Mouse (Mus musculus): Measurements from ENCODE around the gene Mtln. TPM values are rescaled to one million over a fixed set of nuclear protein-coding genes. Genes with fewer than 3 reads are reported as not detected.
A peak's percentile ranks its signal among the peaks of the same experiment; 100 is the strongest.

Gene Mtln
- 40.2 and 43.8 TPM in 2 replicates for polyA plus RNA-seq (2015; fragmentation: Nextera tagmentation; extraction: Ambion mirVana)

DNA sequence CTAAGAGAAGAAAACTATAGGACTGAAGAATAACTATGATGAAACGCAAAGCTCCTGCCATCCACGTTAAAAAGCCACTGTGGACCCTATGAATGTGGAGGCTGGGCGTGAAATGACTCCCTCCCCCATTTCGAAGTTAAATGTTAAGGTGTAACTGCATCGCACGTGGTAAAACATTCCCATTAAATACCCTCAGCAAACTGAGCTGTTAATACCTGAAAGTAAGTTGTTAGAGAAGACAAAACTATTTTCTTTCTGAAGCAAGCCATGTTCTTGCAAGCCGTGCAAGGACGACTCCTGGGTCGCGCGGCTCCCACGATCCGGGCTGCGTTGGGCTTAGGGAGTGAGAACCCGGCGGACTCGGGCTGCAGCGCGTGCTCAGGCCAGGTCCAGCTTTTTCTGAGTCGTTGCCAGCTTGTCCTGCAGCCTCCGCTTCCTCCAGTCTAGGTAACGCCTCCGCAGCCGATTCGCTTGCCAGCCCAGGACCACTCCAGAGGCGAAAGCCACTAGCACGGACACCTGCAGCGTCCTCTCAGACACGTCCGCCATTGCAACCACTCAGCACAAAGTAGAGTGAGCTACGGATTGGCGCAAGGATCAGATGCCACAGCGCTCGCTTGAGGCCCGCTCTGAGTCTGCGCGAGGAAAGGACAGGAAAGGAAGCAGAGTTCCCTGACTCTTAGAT, at the start of gene Mtln:
Gene Mtln (minus strand): TSS at position 570 of the 685 bp plus-strand sequence.
- Histone ChIP-seq H3K27ac (peak within 1 kb of the TSS; percentile 87), H3K4me3 (replicated peaks) (peak within 1 kb of the TSS; percentile 78), H3K4me2 (replicated peaks) (peak within 1 kb of the TSS; percentile 53), H3K36me3 (no peaks in the 10 kb centered on the region), H3K4me1 (replicated peaks) (0 out of 2 replicates have a peak, but pooled peaks cover 7% of the 10 kb centered on the region), H3K9me3 (no peaks in the 10 kb centered on the region), H3K27me3 (replicated peaks) (no peaks in the 10 kb centered on the region), H3K9ac (peak within 1 kb of the TSS; percentile 82)
- ATAC-seq, result peak; percentile 96
- WGBS, result 3% methylated on average over 37 of the region's 37 CpGs

DNA sequence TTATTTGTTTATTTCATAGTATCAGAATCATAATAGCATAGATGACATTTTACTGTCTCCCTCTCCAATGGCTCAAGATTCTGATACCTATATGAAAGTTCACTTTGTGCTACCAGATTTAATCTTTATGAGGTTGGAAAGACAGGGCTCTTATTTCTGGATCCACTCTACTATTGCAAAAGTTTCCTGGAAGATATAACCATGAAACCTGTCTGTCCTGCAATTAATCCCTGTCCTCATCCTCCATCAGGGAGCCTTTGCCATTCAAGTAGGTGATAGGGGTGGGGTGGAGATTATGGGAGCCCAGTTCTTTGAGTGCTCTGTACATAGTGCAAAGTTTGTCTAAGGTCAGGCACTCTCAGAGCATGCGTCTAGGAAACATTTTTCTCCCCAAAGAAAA, 49.1 kb upstream of the Mtln start:
- Histone ChIP-seq H3K4me3 (replicated peaks) (no peak overlapping the region), H3K9me3 (no peaks in the 10 kb centered on the region), H3K27ac (no peak overlapping the region), H3K36me3 (no peaks in the 10 kb centered on the region), H3K4me1 (replicated peaks) (no peaks in the 10 kb centered on the region), H3K9ac (no peak overlapping the region), H3K27me3 (replicated peaks) (peaks cover 23% of the 10 kb centered on the region), H3K4me2 (replicated peaks) (no peak overlapping the region)
- no peak for ATAC-seq
- 60% methylated on average over 1 of the region's 1 CpGs for WGBS

DNA sequence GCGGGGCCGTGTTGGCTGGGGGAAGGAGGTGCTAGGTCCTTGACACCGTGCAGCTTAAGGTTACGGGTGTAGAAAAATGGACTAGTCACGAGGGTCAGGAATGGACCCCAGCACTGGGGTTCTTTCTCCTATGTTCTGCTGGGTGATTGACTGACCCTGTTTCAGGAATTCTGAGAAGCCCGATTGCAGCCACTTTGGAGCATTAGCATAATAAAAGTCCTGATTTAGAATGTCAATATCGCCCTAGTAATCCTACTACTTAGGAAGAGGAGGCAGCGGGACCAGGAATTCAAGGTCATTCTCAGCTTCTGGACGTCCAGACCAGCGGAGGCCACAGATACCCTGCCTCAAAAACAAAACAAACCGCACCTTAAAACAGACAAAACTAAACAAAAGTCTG, 47.1 kb upstream of the Mtln start:
- no peak overlapping the region for H3K4me3 ChIP-seq (replicated peaks)
- no peaks in the 10 kb centered on the region for H3K36me3 ChIP-seq
- ATAC-seq, result no peak
- H3K9me3 ChIP-seq, result no peaks in the 10 kb centered on the region
- peaks cover 23% of the 10 kb centered on the region for H3K27me3 ChIP-seq (replicated peaks)
- no peak overlapping the region for H3K9ac ChIP-seq
- no peak overlapping the region for H3K27ac ChIP-seq
- WGBS, result 18% methylated on average over 11 of the region's 11 CpGs
- no peaks in the 10 kb centered on the region for H3K4me1 ChIP-seq (replicated peaks)
- no peak overlapping the region for H3K4me2 ChIP-seq (replicated peaks)

DNA sequence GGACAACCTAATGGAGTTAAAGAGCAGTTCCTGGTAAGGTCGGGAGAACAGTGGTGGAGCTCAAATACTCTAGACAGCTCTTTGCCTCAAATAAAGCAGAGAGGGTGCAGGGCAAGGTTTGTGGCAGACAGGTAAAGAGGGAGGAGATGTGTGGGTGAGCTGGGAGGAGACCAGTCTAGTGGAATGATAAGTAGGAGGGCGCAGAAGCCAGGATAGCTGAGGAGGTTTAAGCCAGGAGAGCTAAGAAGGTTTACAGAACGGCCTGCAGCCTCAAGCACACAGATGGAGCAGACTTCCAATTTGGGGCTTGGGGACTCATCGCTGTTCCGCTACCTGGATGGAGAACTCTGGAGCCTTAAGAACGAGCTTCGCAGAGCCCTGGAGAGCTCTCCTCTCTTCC, 46.3 kb upstream of the Mtln start, which contains the start of gene Acoxl:
Gene Acoxl (plus strand): TSS at position 301 of the 400 bp plus-strand sequence.
- no peak for ATAC-seq
- Histone ChIP-seq H3K27ac (no peak within 1 kb of the TSS), H3K27me3 (replicated peaks) (peaks cover 23% of the 10 kb centered on the region), H3K4me1 (replicated peaks) (no peaks in the 10 kb centered on the region), H3K36me3 (no peaks in the 10 kb centered on the region), H3K4me3 (replicated peaks) (no peak within 1 kb of the TSS), H3K9me3 (no peaks in the 10 kb centered on the region), H3K9ac (no peak within 1 kb of the TSS), H3K4me2 (replicated peaks) (no peak within 1 kb of the TSS)
- WGBS, result 55% methylated on average over 7 of the region's 7 CpGs

DNA sequence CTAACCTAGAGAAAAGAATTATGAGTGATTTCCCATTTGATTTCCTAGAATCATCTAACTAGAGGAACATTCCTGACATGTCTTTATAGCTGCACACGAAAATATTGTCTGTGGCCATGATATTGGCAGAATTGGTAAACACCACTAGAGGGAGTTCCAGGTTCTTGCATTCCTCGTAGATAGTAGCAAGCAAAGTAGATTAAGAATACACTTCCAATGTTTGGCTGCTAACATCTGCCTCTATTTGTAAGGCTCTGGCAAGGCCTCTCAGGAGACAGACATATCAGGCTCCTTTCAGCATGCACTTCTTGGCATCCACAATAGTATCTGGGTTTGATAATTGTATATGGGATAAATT, 40.5 kb upstream of the Mtln start:
- 18% methylated on average over 2 of the region's 2 CpGs for WGBS
- no peak overlapping the region for H3K27ac ChIP-seq
- peaks cover under 1% of the 10 kb centered on the region; the same call in 1 of the 2 replicates for H3K27me3 ChIP-seq (replicated peaks)
- no peak overlapping the region for H3K9ac ChIP-seq
- H3K4me1 ChIP-seq (replicated peaks), result peaks cover 4% of the 10 kb centered on the region; the same call in 1 of the 2 replicates
- H3K36me3 ChIP-seq, result no peaks in the 10 kb centered on the region
- H3K4me3 ChIP-seq (replicated peaks), result no peak overlapping the region
- no peak overlapping the region for H3K4me2 ChIP-seq (replicated peaks)
- no peaks in the 10 kb centered on the region for H3K9me3 ChIP-seq
- no peak for ATAC-seq

DNA sequence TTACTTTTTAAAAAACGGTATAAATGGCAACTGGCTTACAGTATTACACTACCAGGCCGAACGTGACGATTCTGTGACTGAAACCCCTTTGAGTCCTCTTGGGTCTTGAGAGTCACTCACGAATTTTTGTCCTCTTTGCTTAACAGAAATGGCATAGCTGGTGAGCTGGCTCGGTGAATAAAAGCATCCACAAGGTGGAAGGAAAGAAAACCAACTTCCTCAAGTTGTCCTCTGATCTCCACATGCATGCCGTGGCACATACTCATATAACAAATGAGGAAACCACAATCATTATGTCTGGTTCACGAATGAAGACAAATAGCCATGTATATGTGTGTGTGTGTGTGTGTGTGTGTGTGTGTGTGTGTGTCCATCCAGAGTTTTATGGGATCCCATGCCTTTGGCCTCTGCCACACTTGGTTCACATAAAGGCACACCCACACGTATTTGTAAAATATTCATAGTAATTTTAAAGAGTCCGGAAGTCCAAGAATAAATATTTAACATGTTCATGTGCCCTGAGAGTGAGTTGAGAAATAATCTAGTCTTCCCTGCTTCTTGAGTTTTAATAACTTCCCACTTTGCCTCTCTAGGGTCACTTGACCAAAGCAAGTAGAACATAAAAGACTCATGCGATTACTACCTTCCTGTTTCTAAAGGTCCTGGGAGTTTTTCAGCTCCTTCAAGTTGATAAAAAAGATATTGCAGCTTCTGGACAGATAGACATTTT, 40.0 kb upstream of the Mtln start:
- WGBS, result 37% methylated on average over 11 of the region's 11 CpGs
- no peak overlapping the region for H3K9ac ChIP-seq
- H3K36me3 ChIP-seq, result 0 out of 2 replicates have a peak, but pooled peaks cover under 1% of the 10 kb centered on the region
- H3K27me3 ChIP-seq (replicated peaks), result no peaks in the 10 kb centered on the region
- no peak; the same call in 1 of the 2 replicates for ATAC-seq
- H3K27ac ChIP-seq, result no peak overlapping the region
- H3K4me3 ChIP-seq (replicated peaks), result peak overlapping the region; percentile 86
- no peaks in the 10 kb centered on the region for H3K9me3 ChIP-seq
- peaks cover 4% of the 10 kb centered on the region; the same call in 1 of the 2 replicates for H3K4me1 ChIP-seq (replicated peaks)
- H3K4me2 ChIP-seq (replicated peaks), result peak overlapping the region; percentile 76

DNA sequence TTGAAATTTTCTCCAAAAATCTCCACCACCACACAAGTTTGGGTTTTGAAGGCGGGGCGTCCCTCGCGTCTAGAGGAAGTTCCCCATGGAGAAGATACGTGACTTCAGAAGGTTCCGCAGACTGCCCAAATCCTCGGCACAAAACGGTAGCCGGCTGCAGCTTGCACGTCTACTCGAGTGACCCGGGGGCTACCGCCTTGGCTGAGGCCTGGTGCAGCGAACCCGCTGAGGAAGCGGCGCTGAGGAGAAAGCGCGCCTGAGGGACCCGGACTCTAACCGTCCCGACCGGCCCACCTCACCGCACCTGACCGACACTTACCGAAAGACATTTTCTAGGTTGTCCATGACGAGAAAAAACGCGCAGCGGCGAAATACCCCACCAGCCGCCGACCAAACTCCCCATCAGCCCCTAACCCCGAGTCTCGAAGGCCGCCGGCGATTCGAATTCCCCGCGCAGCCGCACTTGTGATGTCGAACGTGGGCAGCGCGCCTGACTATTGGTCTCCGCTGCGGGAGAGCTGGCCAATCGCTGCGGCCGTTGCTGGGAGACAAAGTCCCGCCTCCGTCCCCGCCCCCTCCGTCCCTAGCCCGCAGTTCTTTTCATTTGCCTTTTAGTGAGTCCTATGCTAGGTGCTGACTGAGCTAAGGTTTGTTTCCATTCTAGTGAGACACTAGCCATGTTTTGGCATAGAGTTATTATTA, 39.3 kb upstream of the Mtln start, which contains the start of gene Bub1:
Gene Bub1 (minus strand): TSS at position 465 of the 702 bp plus-strand sequence.
- ATAC-seq, result peak; percentile 99

DNA sequence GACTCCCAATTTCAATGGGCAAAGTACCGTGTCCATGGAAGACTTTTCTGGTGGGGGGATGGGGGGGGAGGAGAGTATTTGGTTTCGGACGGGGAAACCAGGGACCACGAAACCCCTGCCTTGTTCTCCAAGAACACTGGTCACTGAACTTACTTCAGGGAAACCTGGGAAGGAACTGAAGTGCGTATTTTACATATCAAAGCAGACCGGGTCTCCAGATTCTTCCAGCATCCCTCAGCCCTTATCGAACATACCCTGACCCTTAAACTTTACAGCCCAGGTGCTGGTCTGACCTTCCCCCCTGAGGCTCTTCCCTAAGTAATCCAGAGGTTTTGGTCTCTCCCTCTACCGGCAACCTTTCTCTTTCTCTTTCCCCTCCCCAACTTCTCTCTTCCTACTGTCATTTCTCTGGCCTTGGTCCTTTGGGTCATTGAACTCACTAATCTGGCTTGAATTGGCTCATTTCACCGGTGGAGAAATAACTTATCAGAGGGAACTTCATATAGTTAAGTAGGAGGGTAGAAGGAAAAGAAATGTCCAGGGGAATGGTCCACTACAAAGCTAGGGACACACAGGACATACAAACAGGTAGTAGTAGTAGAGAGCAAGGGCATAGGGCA, 2.5 kb downstream of the Mtln start:
- Histone ChIP-seq H3K4me2 (replicated peaks) (peak overlapping the region; percentile 77), H3K9ac (no peak overlapping the region), H3K4me3 (replicated peaks) (peak overlapping the region; percentile 69), H3K4me1 (replicated peaks) (0 out of 2 replicates have a peak, but pooled peaks cover 7% of the 10 kb centered on the region), H3K27ac (no peak overlapping the region), H3K9me3 (no peaks in the 10 kb centered on the region), H3K27me3 (replicated peaks) (no peaks in the 10 kb centered on the region), H3K36me3 (no peaks in the 10 kb centered on the region)
- WGBS, result 25% methylated on average over 9 of the region's 9 CpGs
- ATAC-seq, result no peak

More for the DNA sequence above, 39.3 kb upstream of the Mtln start, which contains the start of gene Bub1:
- H3K27me3 ChIP-seq (replicated peaks), result no peaks in the 10 kb centered on the region
- no peaks in the 10 kb centered on the region for H3K9me3 ChIP-seq
- peak within 1 kb of the TSS; percentile 76 for H3K4me2 ChIP-seq (replicated peaks)
- H3K4me1 ChIP-seq (replicated peaks), result peaks cover 4% of the 10 kb centered on the region; the same call in 1 of the 2 replicates
- under 1% methylated on average over 56 of the region's 56 CpGs for WGBS
- H3K9ac ChIP-seq, result peak within 1 kb of the TSS; percentile 65
- peak within 1 kb of the TSS; percentile 86 for H3K4me3 ChIP-seq (replicated peaks)
- H3K27ac ChIP-seq, result no peak within 1 kb of the TSS
- 0 out of 2 replicates have a peak, but pooled peaks cover 2% of the 10 kb centered on the region for H3K36me3 ChIP-seq

DNA sequence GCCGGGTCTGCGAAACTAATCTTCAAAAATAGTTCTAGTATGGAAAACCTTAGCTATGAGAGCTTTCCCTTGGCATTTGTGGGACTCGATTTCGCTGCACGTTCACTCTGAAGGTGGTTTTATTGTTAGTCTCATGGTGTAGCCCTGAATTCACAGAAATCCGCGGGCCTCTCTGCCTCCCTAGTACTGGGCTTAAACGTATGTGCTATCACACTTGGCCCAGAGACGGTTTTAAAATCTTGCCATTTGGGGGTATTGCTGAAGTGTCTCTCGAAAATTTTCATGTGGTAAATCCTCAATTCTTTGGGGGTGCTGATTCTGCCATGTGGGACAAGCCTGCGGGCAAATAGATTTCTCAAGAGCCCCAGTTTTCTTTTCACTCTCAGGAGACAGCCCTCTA, 3.1 kb downstream of the Mtln start:
- peak overlapping the region; percentile 57 for H3K9ac ChIP-seq
- 0 out of 2 replicates have a peak overlapping the region, but pooled peaks have one; percentile 54 for H3K27ac ChIP-seq
- no peaks in the 10 kb centered on the region for H3K36me3 ChIP-seq
- no peaks in the 10 kb centered on the region for H3K9me3 ChIP-seq
- peak overlapping the region; percentile 77 for H3K4me2 ChIP-seq (replicated peaks)
- ATAC-seq, result peak; percentile 41; the same call in 1 of the 2 replicates
- WGBS, result 7% methylated on average over 11 of the region's 11 CpGs
- peak overlapping the region; percentile 69 for H3K4me3 ChIP-seq (replicated peaks)
- no peaks in the 10 kb centered on the region for H3K27me3 ChIP-seq (replicated peaks)
- H3K4me1 ChIP-seq (replicated peaks), result 0 out of 2 replicates have a peak, but pooled peaks cover 7% of the 10 kb centered on the region

DNA sequence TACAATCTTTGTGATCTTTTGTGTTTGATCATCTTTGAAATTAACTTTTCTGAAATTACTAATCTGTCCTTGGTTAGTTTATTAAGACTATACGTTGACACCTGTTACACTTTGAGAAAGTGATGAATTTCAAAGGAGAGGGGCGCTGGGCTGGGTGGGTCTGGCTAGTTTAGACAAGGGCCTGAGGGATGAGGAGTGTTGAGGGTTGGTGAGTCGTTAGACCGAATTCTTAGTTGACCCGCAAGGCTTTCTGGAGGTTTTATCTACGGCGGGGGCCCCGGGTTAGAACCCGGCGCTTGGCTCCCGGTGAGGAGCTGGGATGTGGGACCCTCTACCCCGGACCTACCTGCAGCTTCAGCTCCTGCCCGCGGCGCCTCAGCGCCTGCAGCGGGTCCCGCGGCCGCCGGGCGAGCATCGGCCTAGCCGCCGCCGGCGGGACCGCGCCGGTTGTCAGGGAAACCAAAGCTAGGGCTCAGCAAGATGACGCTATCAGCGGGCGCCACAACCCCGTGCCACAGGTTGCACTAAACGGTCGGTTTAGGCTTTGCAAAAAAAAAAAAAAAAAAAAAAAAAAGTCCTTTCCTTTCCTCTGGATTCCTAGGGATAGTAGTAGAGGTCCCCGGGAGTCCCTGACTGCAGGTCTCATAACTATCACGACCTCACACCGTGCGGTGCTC, 3.7 kb downstream of the Mtln start, which contains the start of gene Nphp1:
Gene Nphp1 (minus strand): TSS at position 458 of the 677 bp plus-strand sequence.
- peak within 1 kb of the TSS; percentile 71 for H3K9ac ChIP-seq
- peak; percentile 86 for ATAC-seq
- under 1% methylated on average over 40 of the region's 40 CpGs for WGBS
- H3K27ac ChIP-seq, result 0 out of 2 replicates have a peak within 1 kb of the TSS, but pooled peaks have one; percentile 54
- H3K4me3 ChIP-seq (replicated peaks), result peak within 1 kb of the TSS; percentile 69
- no peaks in the 10 kb centered on the region for H3K9me3 ChIP-seq
- H3K36me3 ChIP-seq, result no peaks in the 10 kb centered on the region
- no peaks in the 10 kb centered on the region for H3K27me3 ChIP-seq (replicated peaks)
- H3K4me1 ChIP-seq (replicated peaks), result 0 out of 2 replicates have a peak, but pooled peaks cover 7% of the 10 kb centered on the region
- peak within 1 kb of the TSS; percentile 77 for H3K4me2 ChIP-seq (replicated peaks)

DNA sequence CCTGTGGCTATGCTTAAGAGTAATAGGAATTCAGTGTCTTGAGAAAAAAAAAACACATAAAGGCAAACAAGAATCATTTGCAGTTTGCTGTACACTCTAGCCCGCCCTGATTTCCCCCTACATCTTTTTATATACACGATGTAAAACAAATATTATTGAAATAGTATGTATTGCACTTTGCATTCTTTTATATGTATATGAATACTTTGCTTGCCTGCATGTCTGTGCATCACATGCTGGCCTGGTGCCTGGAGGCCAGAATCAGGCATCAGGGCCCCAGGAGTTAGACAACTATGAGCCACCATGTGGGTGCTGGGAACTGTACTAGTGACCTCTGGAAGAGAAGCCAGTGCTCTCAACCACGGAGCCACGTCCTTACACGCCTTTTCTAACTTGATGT, 5.1 kb downstream of the Mtln start:
- Histone ChIP-seq H3K36me3 (no peaks in the 10 kb centered on the region), H3K4me2 (replicated peaks) (no peak overlapping the region), H3K4me3 (replicated peaks) (no peak overlapping the region), H3K4me1 (replicated peaks) (0 out of 2 replicates have a peak, but pooled peaks cover 7% of the 10 kb centered on the region), H3K9me3 (no peaks in the 10 kb centered on the region), H3K27ac (no peak overlapping the region), H3K27me3 (replicated peaks) (no peaks in the 10 kb centered on the region), H3K9ac (no peak overlapping the region)
- 89% methylated on average over 5 of the region's 5 CpGs for WGBS
- no peak for ATAC-seq

All from intestine, embryonic 15.5 days (tissue).